19 mouse cellular contexts compared by ENCODE assay signal in genomic region chr5:97700507-97700906, GRCm38 (mm10).
A peak's percentile ranks its signal among the peaks of the same experiment; 100 is the strongest.
DNase-seq lines count a peak whose midpoint lies in the region; ATAC-seq and TF ChIP-seq lines count a peak whose summit lies in the region.
"Had no signal": no experiment of that assay in that cellular context is flagged by ENCODE, and none has a peak within 500 bp of the region (broad histone marks: within the 10 kb centered on the region; RNA-seq: fewer than 3 reads in every experiment).

No protein-coding gene starts in this region.

- H3K4me3 ChIP-seq in heart, adult 2 months = no peak overlapping the region
- H3K4me3 ChIP-seq in heart, embryonic 10.5 days = no peak overlapping the region
- no peak overlapping the region for H3K4me3 ChIP-seq in heart, embryonic 16.5 days (ENCODE audit: low read length)
- H3K4me3 ChIP-seq: embryonic facial prominence, embryonic 13.5 days; forebrain, embryonic 10.5 days; hindbrain, embryonic 12.5 days; intestine, embryonic 15.5 days; limb, embryonic 12.5 days had no signal

- H3K4me2 ChIP-seq in heart, embryonic 16.5 days (ENCODE audit: low read depth, low read length) = no peak overlapping the region
- H3K4me2 ChIP-seq: embryonic facial prominence, embryonic 13.5 days; hindbrain, embryonic 12.5 days; intestine, embryonic 15.5 days; limb, embryonic 12.5 days had no signal

- no peak overlapping the region for H3K9ac ChIP-seq in heart, adult 2 months (ENCODE audit: low read depth, low read length)
- H3K9ac ChIP-seq in heart, embryonic 16.5 days (ENCODE audit: low read length) = no peak overlapping the region
- H3K9ac ChIP-seq: embryonic facial prominence, embryonic 13.5 days; hindbrain, embryonic 12.5 days; intestine, embryonic 15.5 days; limb, embryonic 12.5 days had no signal

- no peak for TF ChIP-seq CTCF in heart, adult 2 months (IDR thresholded peaks at IDR 0.05)

- 0 out of 2 replicates have a peak, but pooled peaks have one; percentile 27 for TF ChIP-seq POLR2A in heart, adult 2 months (IDR thresholded peaks at IDR 0.05; ENCODE audit: insufficient read depth, low read depth, low read length)

- H3K27me3 ChIP-seq in heart, adult 2 months (ENCODE audit: control insufficient read depth, insufficient read depth, low read length) = peaks cover 2% of the 10 kb centered on the region; the same call in 1 of the 2 replicates
- H3K27me3 ChIP-seq in heart, embryonic 10.5 days (ENCODE audit: insufficient read depth, poor library complexity, severe bottlenecking) = no peaks in the 10 kb centered on the region
- H3K27me3 ChIP-seq in heart, embryonic 16.5 days (ENCODE audit: control insufficient read depth, insufficient read depth, low read length) = no peaks in the 10 kb centered on the region
- H3K27me3 ChIP-seq: embryonic facial prominence, embryonic 13.5 days; hindbrain, embryonic 12.5 days; intestine, embryonic 15.5 days; limb, embryonic 12.5 days had no signal

- no peaks in the 10 kb centered on the region; the same call in 1 of the 2 replicates for H3K79me2 ChIP-seq in heart, adult 2 months (replicated peaks; ENCODE audit: control insufficient read depth, insufficient read depth, low read length)

- intact Hi-C loops in heart, adult 2 months (cut with DNase I) = loop anchor here (5.0 to 10.0 kb wide), 2 partner anchors 484 to 563 kb away; no protein-coding TSS in a partner anchor
- intact Hi-C loops in left cerebral cortex, postnatal 36 days (cut with DNase I) = no loop called here

- no peaks in the 10 kb centered on the region for H3K9me3 ChIP-seq in heart, embryonic 10.5 days
- H3K9me3 ChIP-seq in heart, embryonic 16.5 days (replicated peaks; ENCODE audit: control insufficient read depth, low read length) = no peaks in the 10 kb centered on the region
- H3K9me3 ChIP-seq: embryonic facial prominence, embryonic 13.5 days; forebrain, embryonic 10.5 days; hindbrain, embryonic 12.5 days; intestine, embryonic 15.5 days; limb, embryonic 12.5 days had no signal

- H3K4me1 ChIP-seq in heart, adult 2 months (ENCODE audit: control insufficient read depth, insufficient read depth, low read length) = no peaks in the 10 kb centered on the region; the same call in 1 of the 2 replicates
- no peaks in the 10 kb centered on the region for H3K4me1 ChIP-seq in heart, embryonic 10.5 days
- H3K4me1 ChIP-seq in heart, embryonic 16.5 days (ENCODE audit: control insufficient read depth, insufficient read depth, low read length) = peaks cover 8% of the 10 kb centered on the region
- H3K4me1 ChIP-seq: embryonic facial prominence, embryonic 13.5 days; forebrain, embryonic 10.5 days; hindbrain, embryonic 12.5 days; intestine, embryonic 15.5 days; limb, embryonic 12.5 days had no signal

- no peak for ATAC-seq in heart, embryonic 16.5 days (replicated peaks; ENCODE audit: extremely low read depth, insufficient read depth, low FRiP score)
- ATAC-seq: CD4-positive, CD25-positive, alpha-beta regulatory T cell, adult 4 months; intestine, embryonic 15.5 days had no signal

- peak overlapping the region; percentile 21; the same call in 1 of the 2 replicates for H3K27ac ChIP-seq in heart, adult 2 months
- H3K27ac ChIP-seq in heart, embryonic 10.5 days = no peak overlapping the region
- H3K27ac ChIP-seq in heart, embryonic 16.5 days (ENCODE audit: low read length) = peak overlapping the region; percentile 74
- H3K27ac ChIP-seq: embryonic facial prominence, embryonic 13.5 days; forebrain, embryonic 10.5 days; hindbrain, embryonic 12.5 days; intestine, embryonic 15.5 days; limb, embryonic 12.5 days had no signal

- no peak for TF ChIP-seq EP300 in heart, adult 2 months (IDR thresholded peaks at IDR 0.05; ENCODE audit: insufficient read depth, low read depth, low read length)

- WGBS in heart, adult 2 months = 34% methylated on average over 3 of the region's 3 CpGs
- WGBS in heart, embryonic 10.5 days = 68% methylated on average over 3 of the region's 3 CpGs
- WGBS in heart, embryonic 16.5 days = 28% methylated on average over 3 of the region's 3 CpGs

- DNase-seq in heart, adult 2 months = peak in 1 of 2 experiments; percentile 6
- DNase-seq in heart, embryonic 10.5 days (ENCODE audit: low spot score) = no peak
- peak; percentile 34 for DNase-seq in lung, postnatal 25 days (ENCODE audit: low spot score)
- no peak for DNase-seq in lung, postnatal 4 days
- DNase-seq in left cerebral cortex, postnatal 36 days (ENCODE audit: low spot score in 2 of 2) = peak; percentile 5
- no peak for DNase-seq in thymus, adult 18-20 months
- DNase-seq in natural killer cell, adult 2 months (ENCODE audit: low spot score in 2 of 2) = no peak
- DNase-seq: adrenal gland, postnatal 36 days; cerebellum, adult 11 months; cerebellum, postnatal 36 days; kidney, postnatal 10 days; thymus, postnatal 25 days had no signal

- H3K36me3 ChIP-seq in heart, adult 2 months (ENCODE audit: control insufficient read depth, insufficient read depth, low read length) = no peaks in the 10 kb centered on the region
- no peaks in the 10 kb centered on the region for H3K36me3 ChIP-seq in heart, embryonic 10.5 days
- no peaks in the 10 kb centered on the region for H3K36me3 ChIP-seq in heart, embryonic 16.5 days (ENCODE audit: control insufficient read depth, insufficient read depth)
- H3K36me3 ChIP-seq: embryonic facial prominence, embryonic 13.5 days; forebrain, embryonic 10.5 days; hindbrain, embryonic 12.5 days; intestine, embryonic 15.5 days; limb, embryonic 12.5 days had no signal

Comparison
In these comparisons a context has a peak if more than half of its experiments do, and no peak if none do; other contexts are left out.
1. DNase-seq: peak in lung, postnatal 25 days (single experiment) and left cerebral cortex, postnatal 36 days (2 of 2); none in heart, embryonic 10.5 days (single experiment), lung, postnatal 4 days (0 of 2), thymus, adult 18-20 months (0 of 2) and natural killer cell, adult 2 months (0 of 2).